Mouse (Mus musculus): ENCODE data around the gene Iqsec1.

- no peak for TF ChIP-seq CTCF (IDR thresholded peaks at IDR 0.05; ENCODE audit: low read depth, low read length)
- no peak for TF ChIP-seq POLR2A (IDR thresholded peaks at IDR 0.05; ENCODE audit: insufficient read depth, low read length)
Observed at GRCm38 (mm10) chr6:90798201-90798600, 190.3 kb downstream of the Iqsec1 start.
